Mouse (Mus musculus): ENCODE measurements at regions not wholly inside any gene's neighbourhood (a gene's known extent, or its start where the extent isn't known, plus 50 kb on each side); places are given as distances from the start of the nearest gene placed in this dataset.
"Not testable (repeated sequence)": the region's sequence is repeated elsewhere in the genome, so short reads cannot be mapped to it uniquely, and the experiment has no call there.

GRCm38 (mm10) chr9:113177918-113178235, 530.2 kb downstream of the Pdcd6ip start:
- no peak for DNase-seq (ENCODE audit: low spot score)

GRCm38 (mm10) chr9:113177181-113177917, 530.7 kb downstream of the Pdcd6ip start:
- no peak for DNase-seq (ENCODE audit: low spot score)

GRCm38 (mm10) chr9:113171767-113172405, 536.2 kb downstream of the Pdcd6ip start:
- DNase-seq (ENCODE audit: low spot score) = no peak

GRCm38 (mm10) chr9:113162897-113163874, 544.9 kb downstream of the Pdcd6ip start:
- DNase-seq (ENCODE audit: low spot score) = no peak

GRCm38 (mm10) chr9:113160011-113160410, 548.0 kb downstream of the Pdcd6ip start:
- no peak for DNase-seq (ENCODE audit: low spot score)

- DNase-seq (ENCODE audit: low spot score) = no peak
Observed at GRCm38 (mm10) chr9:113158080-113158479, 550.0 kb downstream of the Pdcd6ip start.

GRCm38 (mm10) chr9:113157474-113158076, 550.5 kb downstream of the Pdcd6ip start:
- no peak for DNase-seq (ENCODE audit: low spot score)

GRCm38 (mm10) chr9:113156707-113157106, 551.4 kb downstream of the Pdcd6ip start:
- DNase-seq (ENCODE audit: low spot score) = no peak

GRCm38 (mm10) chr9:113149084-113149483, 559.0 kb downstream of the Pdcd6ip start:
- no peak for DNase-seq (ENCODE audit: low spot score)

- DNase-seq (ENCODE audit: low spot score) = no peak
Observed at GRCm38 (mm10) chr9:113146571-113146970, 561.5 kb downstream of the Pdcd6ip start.

- no peak for DNase-seq (ENCODE audit: low spot score)
Observed at GRCm38 (mm10) chr9:113145036-113145435, 563.0 kb downstream of the Pdcd6ip start.

- no peak for DNase-seq (ENCODE audit: low spot score)
Observed at GRCm38 (mm10) chr9:113134611-113135010, 573.4 kb downstream of the Pdcd6ip start.

GRCm38 (mm10) chr9:113123004-113123692, 584.9 kb downstream of the Pdcd6ip start:
- DNase-seq (ENCODE audit: low spot score) = no peak

- no peak for DNase-seq (ENCODE audit: low spot score)
Observed at GRCm38 (mm10) chr9:113122253-113122749, 585.8 kb downstream of the Pdcd6ip start.

- DNase-seq (ENCODE audit: low spot score) = no peak
Observed at GRCm38 (mm10) chr9:113120385-113120784, 587.7 kb downstream of the Pdcd6ip start.

- DNase-seq (ENCODE audit: low spot score) = no peak
Observed at GRCm38 (mm10) chr9:113119721-113120120, 588.3 kb downstream of the Pdcd6ip start.

GRCm38 (mm10) chr9:113115576-113115975, 592.5 kb downstream of the Pdcd6ip start:
- no peak for DNase-seq (ENCODE audit: low spot score)

GRCm38 (mm10) chr9:113112753-113113152, 595.3 kb downstream of the Pdcd6ip start:
- DNase-seq (ENCODE audit: low spot score) = no peak

GRCm38 (mm10) chr9:113101733-113102132, 606.3 kb downstream of the Pdcd6ip start:
- no peak for DNase-seq (ENCODE audit: low spot score)

GRCm38 (mm10) chr9:113100641-113101040, 607.4 kb downstream of the Pdcd6ip start:
- no peak for DNase-seq (ENCODE audit: low spot score)

- not testable (repeated sequence) for DNase-seq (ENCODE audit: low spot score)
Observed at GRCm38 (mm10) chr9:113095421-113095820, 612.6 kb downstream of the Pdcd6ip start.

Measured in heart, adult 8-10 months (tissue).